Mouse (Mus musculus) liver, postnatal 0 days (tissue): ENCODE measurements around the gene Slc29a1. TPM values are rescaled to one million over a fixed set of nuclear protein-coding genes. Genes with fewer than 3 reads are reported as not detected.
A peak's percentile ranks its signal among the peaks of the same experiment; 100 is the strongest.

Experiments used
- ATAC-seq: fragments of 200-750 bp; cut with Nextera tagmentation; 2 replicates; pipeline ENCODE4 v1.8.0; 2017; ENCODE audit warnings: mild to moderate bottlenecking, moderate library complexity
- DNase-seq: peaks from one replicate; pipeline ENCODE4 v3.0.0-alpha.2; 2016
- H3K27ac ChIP-seq: fragments of 300-500 bp; sonication (generic); 2 replicates; pipeline ENCODE4 v1.5.1; 2014; ENCODE audit warnings: antibody characterized with exemption, moderate library complexity, mild to moderate bottlenecking, low read depth
- H3K27me3 ChIP-seq: fragments of 300-500 bp; sonication (generic); 2 replicates; pipeline ENCODE4 v1.6.1; 2014; ENCODE audit warnings: low read length, control low read depth, mixed read lengths; ENCODE audit not compliant: insufficient read depth
- H3K36me3 ChIP-seq: fragments of 300-500 bp; sonication (generic); replicated peaks from 2 replicates; pipeline ENCODE4 v1.6.1; 2014; ENCODE audit warnings: mild to moderate bottlenecking, control low read depth, low read length, moderate library complexity, mixed read lengths; ENCODE audit not compliant: insufficient read depth
- H3K4me1 ChIP-seq: fragments of 300-500 bp; sonication (generic); 2 replicates; pipeline ENCODE4 v1.6.1; 2014; ENCODE audit warnings: antibody characterized with exemption, mild to moderate bottlenecking, control low read depth; ENCODE audit not compliant: insufficient read depth
- H3K4me2 ChIP-seq: fragments of 300-500 bp; sonication (generic); 2 replicates; pipeline ENCODE4 v1.6.1; 2014; ENCODE audit warnings: low read depth, mild to moderate bottlenecking, low read length, moderate library complexity, mixed read lengths
- H3K4me3 ChIP-seq: fragments of 300-500 bp; sonication (generic); 2 replicates; pipeline ENCODE4 v1.5.1; 2014; ENCODE audit warnings: low read depth, low read length
- H3K9ac ChIP-seq: fragments of 300-500 bp; sonication (generic); replicated peaks from 2 replicates; pipeline ENCODE4 v1.6.1; 2014; ENCODE audit warnings: mild to moderate bottlenecking, moderate library complexity
- H3K9me3 ChIP-seq: fragments of 300-500 bp; sonication (generic); 2 replicates; pipeline ENCODE4 v1.6.1; 2016; ENCODE audit warnings: mild to moderate bottlenecking, control low read depth, low read length, mixed read lengths
- CTCF ChIP-seq: sonication (generic); IDR thresholded peaks from 2 replicates; pipeline ENCODE4 v1.5.1; 2016; ENCODE audit warnings: antibody characterized with exemption, low read depth
- EP300 ChIP-seq: IDR thresholded peaks from 2 replicates; pipeline ENCODE4 v1.6.1; 2016; ENCODE audit warnings: antibody characterized with exemption, low read depth, mild to moderate bottlenecking
- WGBS: fragments of 180-500 bp; shearing (Covaris S2); extraction: QIAGEN DNeasy Blood & Tissue Kit; methylation state at CpG from one replicate; pipeline ENCODE4 v1.1.7; 2014; ENCODE audit not compliant: insufficient replicate concordance; 5-methylcytosine and 5-hydroxymethylcytosine counted together
- polyA plus RNA-seq: library from polyadenylated mRNA; unstranded; fragments of >200 nt; fragmentation: Nextera tagmentation; extraction: Ambion mirVana; gene quantifications from 2 replicates; pipeline ENCODE4 v1.2.1, GENCODE M21; 2015

Slc29a1 gene
- 83.0 and 91.6 TPM in 2 replicates for polyA plus RNA-seq

DNA sequence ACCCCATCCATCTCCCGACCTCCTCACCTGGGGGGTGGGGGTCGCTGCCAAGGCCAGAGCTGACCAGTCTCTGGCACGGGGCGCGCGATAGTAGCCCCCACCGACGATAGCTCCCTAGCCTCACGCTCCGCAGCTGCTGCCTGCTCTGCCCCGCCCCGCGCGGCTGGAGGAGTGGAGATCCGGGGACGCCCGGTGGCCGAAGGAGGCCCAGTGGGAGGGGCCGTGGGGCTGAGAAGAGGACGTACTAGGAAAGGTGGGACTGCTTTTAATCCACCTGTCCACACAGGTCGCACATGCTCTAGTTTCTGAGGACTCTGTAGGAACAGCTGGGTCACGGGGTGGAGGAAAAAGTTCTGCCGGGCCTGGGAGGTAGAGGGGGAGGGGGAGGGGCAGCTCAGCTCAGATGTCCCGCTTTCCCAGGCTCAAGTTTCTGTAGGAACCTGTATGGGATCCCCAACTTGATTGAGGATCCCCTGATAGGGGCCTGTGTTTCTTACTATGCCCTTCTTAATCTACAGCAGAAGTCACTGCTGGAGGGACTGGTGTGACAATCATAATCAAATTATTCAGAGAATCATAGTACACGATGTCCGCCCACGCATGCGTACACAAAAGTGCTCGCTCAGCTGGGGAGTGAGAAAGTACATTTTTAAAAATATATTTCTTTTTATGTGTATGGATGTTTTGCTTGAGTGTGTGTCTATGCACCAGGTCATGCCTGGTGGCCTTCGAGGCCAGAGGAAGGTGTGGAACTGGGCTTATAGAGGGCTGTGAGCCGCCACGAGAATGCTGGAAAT lies at the start of gene Slc29a1:
Gene Slc29a1, minus strand, starts transcription at position 161 of the 797 bp plus-strand sequence.
- H3K4me2 ChIP-seq, result peak within 1 kb of the TSS; percentile 74
- TF ChIP-seq CTCF (no peak), EP300 (no peak)

DNA sequence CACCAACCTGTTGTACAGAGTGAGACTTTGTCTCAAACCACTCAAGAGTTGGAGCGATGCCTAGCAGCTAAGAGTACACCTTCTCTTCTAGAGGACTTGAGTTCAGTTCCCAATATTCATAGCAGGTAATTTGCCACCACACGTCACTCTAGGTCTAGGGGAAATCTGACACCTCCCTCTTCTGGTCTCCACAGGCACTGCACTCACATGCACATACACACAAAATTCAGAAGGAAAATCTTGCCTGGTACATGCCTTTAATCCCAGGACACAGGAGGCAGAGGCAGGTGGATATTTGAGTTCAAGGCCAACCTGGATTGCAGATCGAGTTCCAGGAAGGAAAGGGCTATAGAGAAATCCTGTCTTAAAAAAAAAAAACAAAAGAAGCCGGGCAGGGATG lies 44.8 kb upstream of the Slc29a1 start:
- peak; percentile 21; the same call in 1 of the 2 replicates for TF ChIP-seq CTCF
- TF ChIP-seq EP300, result no peak
- no peak overlapping the region for H3K4me2 ChIP-seq
- no peaks in the 10 kb centered on the region for H3K36me3 ChIP-seq
- H3K27me3 ChIP-seq, result no peaks in the 10 kb centered on the region
- no peak overlapping the region for H3K4me3 ChIP-seq
- no peak overlapping the region for H3K9ac ChIP-seq
- H3K4me1 ChIP-seq, result no peaks in the 10 kb centered on the region
- H3K9me3 ChIP-seq, result peaks cover 2% of the 10 kb centered on the region; the same call in 1 of the 2 replicates
- H3K27ac ChIP-seq, result no peak overlapping the region
- no peak for DNase-seq
- no peak for ATAC-seq
- 83% methylated on average over 4 of the region's 4 CpGs for WGBS

More for the DNA sequence above, at the start of gene Slc29a1:
- peak; percentile 83 for DNase-seq
- no peaks in the 10 kb centered on the region for H3K9me3 ChIP-seq
- 25% methylated on average over 30 of the region's 32 CpGs for WGBS
- peaks cover 51% of the 10 kb centered on the region for H3K4me1 ChIP-seq
- H3K27ac ChIP-seq, result peak within 1 kb of the TSS; percentile 89
- peak within 1 kb of the TSS; percentile 64 for H3K9ac ChIP-seq
- 0 out of 2 replicates have a peak, but pooled peaks cover 3% of the 10 kb centered on the region for H3K27me3 ChIP-seq
- no peaks in the 10 kb centered on the region for H3K36me3 ChIP-seq
- H3K4me3 ChIP-seq, result peak within 1 kb of the TSS; percentile 51
- ATAC-seq, result peak; percentile 70

DNA sequence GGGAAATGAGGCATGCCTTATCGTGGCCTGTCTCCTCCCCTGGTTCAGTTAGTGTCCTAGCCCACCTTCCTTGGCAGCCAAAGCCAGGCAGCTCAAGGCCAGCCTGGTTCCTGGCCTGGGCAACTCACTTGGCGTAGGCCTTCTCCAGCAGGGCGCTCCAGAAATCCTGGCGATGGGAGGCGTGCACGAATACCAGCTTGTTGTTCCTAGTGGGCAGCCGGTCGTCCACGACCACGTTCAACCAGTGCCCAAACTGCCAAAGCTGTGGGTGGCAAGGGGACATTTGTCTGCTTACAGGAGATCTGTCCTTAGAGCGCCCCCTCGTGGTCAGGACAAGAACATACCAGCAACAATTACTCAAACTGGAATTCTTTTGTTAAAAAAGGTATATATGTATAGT lies 43.3 kb upstream of the Slc29a1 start:
- H3K36me3 ChIP-seq, result no peaks in the 10 kb centered on the region
- H3K4me2 ChIP-seq, result no peak overlapping the region
- no peak overlapping the region for H3K27ac ChIP-seq
- WGBS, result 18% methylated on average over 12 of the region's 12 CpGs
- H3K27me3 ChIP-seq, result no peaks in the 10 kb centered on the region
- peak; percentile 92 for TF ChIP-seq CTCF
- TF ChIP-seq EP300, result no peak
- no peaks in the 10 kb centered on the region for H3K4me1 ChIP-seq
- ATAC-seq, result no peak
- H3K9me3 ChIP-seq, result peaks cover 2% of the 10 kb centered on the region; the same call in 1 of the 2 replicates
- H3K4me3 ChIP-seq, result no peak overlapping the region
- peak; percentile 85 for DNase-seq
- no peak overlapping the region for H3K9ac ChIP-seq

DNA sequence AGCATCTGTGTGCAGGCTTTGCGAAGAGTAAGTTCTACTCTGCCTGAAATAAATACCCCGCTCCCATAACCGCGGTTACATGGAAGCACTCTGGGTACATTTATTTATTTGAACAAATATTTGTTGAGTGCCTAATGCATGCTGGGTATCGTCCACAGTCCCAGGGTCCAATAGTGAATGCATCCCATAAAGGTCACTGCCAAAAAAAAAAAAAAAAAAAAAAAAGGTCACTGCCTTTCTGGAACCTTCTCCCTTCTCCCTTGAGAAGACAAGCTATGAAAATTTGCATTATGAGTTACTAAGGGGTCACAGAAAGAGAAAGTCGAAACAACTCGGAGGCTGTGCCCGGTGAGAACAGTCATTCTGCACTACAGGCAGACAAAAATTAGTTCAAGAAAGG lies 42.6 kb upstream of the Slc29a1 start:
- Histone ChIP-seq H3K27ac (no peak overlapping the region), H3K27me3 (no peaks in the 10 kb centered on the region), H3K36me3 (no peaks in the 10 kb centered on the region), H3K4me1 (no peaks in the 10 kb centered on the region), H3K4me2 (no peak overlapping the region), H3K9ac (no peak overlapping the region), H3K4me3 (no peak overlapping the region), H3K9me3 (peaks cover 2% of the 10 kb centered on the region; the same call in 1 of the 2 replicates)
- ATAC-seq, result peak; percentile 44; the same call in 1 of the 2 replicates
- TF ChIP-seq CTCF (no peak), EP300 (no peak)
- 74% methylated on average over 8 of the region's 8 CpGs for WGBS
- DNase-seq, result no peak

DNA sequence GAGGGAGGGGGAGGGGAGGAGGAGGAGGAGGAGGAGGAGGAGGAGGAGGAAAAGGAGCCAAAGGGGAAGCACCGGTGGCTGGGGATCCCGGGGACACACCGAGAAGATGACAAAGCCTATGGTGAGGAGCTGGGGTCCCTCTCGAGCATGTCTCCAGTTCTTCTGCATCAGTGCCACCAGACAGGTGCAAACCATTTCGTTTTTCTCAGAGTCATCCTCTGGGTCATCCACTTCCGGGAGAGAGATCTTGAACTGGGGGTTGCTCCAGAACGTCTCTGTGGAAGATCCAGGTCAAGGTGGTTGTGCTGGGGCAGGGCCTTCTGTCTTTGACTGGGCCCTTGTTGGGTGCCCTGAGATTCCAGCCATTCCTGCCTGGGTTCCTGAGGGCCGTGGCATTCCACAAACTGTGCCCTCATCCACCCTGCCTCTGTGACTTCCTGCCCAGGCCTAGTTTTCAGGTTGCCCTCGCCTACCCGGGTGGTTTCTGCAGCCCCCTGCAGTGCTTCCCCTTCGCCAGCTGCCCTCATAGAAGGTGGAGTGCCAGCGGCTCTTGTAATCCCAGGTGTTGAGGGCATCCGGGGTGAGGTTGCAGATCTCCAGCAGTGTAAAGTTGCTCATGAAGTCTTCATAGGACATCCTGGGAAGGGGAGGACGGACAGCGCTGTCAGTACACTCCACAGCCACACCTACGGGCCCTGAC lies 39.3 kb upstream of the Slc29a1 start:
- Histone ChIP-seq H3K27ac (no peak overlapping the region), H3K36me3 (no peaks in the 10 kb centered on the region), H3K9ac (no peak overlapping the region), H3K27me3 (no peaks in the 10 kb centered on the region), H3K4me2 (no peak overlapping the region), H3K9me3 (no peaks in the 10 kb centered on the region), H3K4me3 (no peak overlapping the region), H3K4me1 (no peaks in the 10 kb centered on the region)
- 69% methylated on average over 16 of the region's 16 CpGs for WGBS
- ATAC-seq, result no peak
- DNase-seq, result no peak
- no peak for TF ChIP-seq CTCF
- no peak for TF ChIP-seq EP300

DNA sequence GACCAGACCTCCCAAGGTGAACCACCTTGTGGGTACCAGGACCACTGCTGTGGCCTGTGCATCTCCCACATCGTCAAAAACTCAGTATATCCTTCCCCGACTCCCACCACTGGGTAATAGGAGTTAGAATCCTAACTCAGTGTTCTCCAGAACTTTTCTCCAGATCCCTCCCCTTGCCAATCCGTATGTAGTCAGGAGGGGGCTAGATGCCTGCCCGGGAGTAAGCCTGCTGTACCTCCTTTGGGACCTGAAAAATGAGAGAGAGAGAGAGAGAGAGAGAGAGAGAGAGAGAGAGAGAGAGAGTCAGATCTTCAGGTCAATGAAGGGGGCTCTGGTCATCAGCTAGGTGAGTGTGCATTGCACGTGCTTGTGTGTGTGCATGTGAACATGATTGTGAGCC lies 34.6 kb upstream of the Slc29a1 start:
- DNase-seq, result no peak
- Histone ChIP-seq H3K4me2 (no peak overlapping the region), H3K27me3 (0 out of 2 replicates have a peak, but pooled peaks cover 2% of the 10 kb centered on the region), H3K27ac (no peak overlapping the region), H3K36me3 (no peaks in the 10 kb centered on the region), H3K9ac (no peak overlapping the region), H3K9me3 (no peaks in the 10 kb centered on the region), H3K4me1 (peaks cover 10% of the 10 kb centered on the region), H3K4me3 (no peak overlapping the region)
- ATAC-seq, result no peak
- 76% methylated on average over 5 of the region's 5 CpGs for WGBS
- TF ChIP-seq EP300, result no peak
- no peak for TF ChIP-seq CTCF
